Mouse (Mus musculus): ENCODE data around the gene Zfp827. TPM values are rescaled to one million over a fixed set of nuclear protein-coding genes. Genes with fewer than 3 reads are reported as not detected.

Gene Zfp827
- polyA plus RNA-seq, 1 experiment from 2014 or later = 11.4 TPM

DNA sequence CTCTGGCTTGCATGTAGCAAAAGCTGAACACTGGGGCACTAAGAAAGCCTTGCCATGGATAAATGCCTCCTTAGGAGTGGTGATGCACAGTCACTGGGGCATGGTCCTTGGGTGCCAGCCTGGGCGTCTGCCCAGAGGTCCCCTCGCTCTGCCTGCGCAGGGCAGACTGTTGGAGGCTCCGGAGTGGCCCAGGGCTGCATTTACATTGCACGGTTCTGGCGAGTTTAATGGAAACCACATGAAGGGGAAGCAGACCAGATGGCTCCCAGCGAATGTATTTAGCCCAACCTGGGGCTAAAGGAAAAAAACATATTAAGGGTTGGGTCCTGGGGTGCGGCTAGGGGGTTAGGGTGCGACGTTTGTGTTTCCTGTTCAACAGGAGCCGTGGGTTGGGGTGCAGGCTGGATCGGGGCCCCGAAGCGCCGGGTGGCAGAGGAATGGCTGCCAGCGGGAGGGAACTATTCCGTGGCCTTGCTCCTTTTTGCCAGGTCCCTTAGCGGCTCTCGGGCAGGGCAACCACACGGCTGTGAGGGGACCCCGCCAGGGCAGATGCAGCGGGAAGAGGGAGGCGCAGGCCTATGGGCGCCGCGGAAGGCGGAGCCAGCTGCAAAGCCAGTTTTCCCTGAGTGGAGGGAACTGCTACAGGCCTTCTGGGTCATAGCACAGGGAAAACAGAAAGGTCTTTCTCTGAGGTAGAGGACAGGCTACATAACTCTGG, 181.6 kb downstream of the Zfp827 start:
- peaks cover 20% of the 10 kb centered on the region for H3K4me1 ChIP-seq
- WGBS = 3% methylated on average over 27 of the region's 27 CpGs
- peak overlapping the region; percentile 39 for H3K4me3 ChIP-seq
- no peaks in the 10 kb centered on the region for H3K27me3 ChIP-seq (replicated peaks)
- no peak overlapping the region; the same call in 1 of the 2 replicates for H3K27ac ChIP-seq
- H3K9ac ChIP-seq = peak overlapping the region; percentile 57; the same call in 1 of the 2 replicates
- no peaks in the 10 kb centered on the region for H3K9me3 ChIP-seq
- H3K4me2 ChIP-seq (replicated peaks) = peak overlapping the region; percentile 72
- no peaks in the 10 kb centered on the region for H3K36me3 ChIP-seq
- peak; percentile 87 for ATAC-seq (ENCODE audit: low FRiP score, low read depth)

- no peak overlapping the region for H3K27ac ChIP-seq
- no peaks in the 10 kb centered on the region for H3K27me3 ChIP-seq (replicated peaks)
- no peak overlapping the region for H3K4me2 ChIP-seq (replicated peaks)
- 78% methylated on average over 9 of the region's 9 CpGs for WGBS
- no peaks in the 10 kb centered on the region for H3K36me3 ChIP-seq
- H3K4me1 ChIP-seq = peaks cover 20% of the 10 kb centered on the region
- no peak overlapping the region for H3K4me3 ChIP-seq
- H3K9ac ChIP-seq = no peak overlapping the region
- H3K9me3 ChIP-seq = no peaks in the 10 kb centered on the region
- no peak for ATAC-seq (ENCODE audit: low FRiP score, low read depth)
These were observed 183.4 kb downstream of the Zfp827 start for GRCm38 (mm10) chr8:79211630-79212029.

GRCm38 (mm10) chr8:79222106-79222751, 194.0 kb downstream of the Zfp827 start:
- Histone ChIP-seq H3K4me1 (peaks cover 4% of the 10 kb centered on the region; the same call in 1 of the 2 replicates), H3K27me3 (replicated peaks) (no peaks in the 10 kb centered on the region), H3K27ac (no peak overlapping the region), H3K4me2 (replicated peaks) (no peak overlapping the region), H3K36me3 (no peaks in the 10 kb centered on the region), H3K4me3 (no peak overlapping the region), H3K9ac (no peak overlapping the region), H3K9me3 (no peaks in the 10 kb centered on the region)
- WGBS = 71% methylated on average over 5 of the region's 5 CpGs
- ATAC-seq (ENCODE audit: low FRiP score, low read depth) = no peak

DNA sequence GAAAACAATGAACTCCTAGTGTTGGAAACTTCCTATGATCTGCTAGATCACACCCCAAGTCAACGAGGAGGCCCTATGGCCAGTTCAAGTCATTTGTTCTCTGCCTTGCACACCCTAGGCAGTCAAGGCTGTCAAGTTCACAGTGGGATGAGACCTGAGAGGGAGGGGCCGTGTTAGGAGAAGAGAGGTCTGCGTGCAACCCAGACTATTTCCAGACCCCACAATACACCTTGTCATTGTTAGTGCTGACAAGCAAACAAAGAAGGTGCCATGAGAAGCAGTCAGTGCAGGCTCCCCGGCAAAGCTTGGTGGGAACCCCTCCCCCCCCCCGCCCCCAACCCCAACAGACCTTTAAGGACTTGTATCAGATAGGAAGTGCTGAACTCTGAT, 194.5 kb downstream of the Zfp827 start:
- no peaks in the 10 kb centered on the region for H3K27me3 ChIP-seq (replicated peaks)
- no peak overlapping the region for H3K27ac ChIP-seq
- no peak overlapping the region for H3K9ac ChIP-seq
- peaks cover 4% of the 10 kb centered on the region; the same call in 1 of the 2 replicates for H3K4me1 ChIP-seq
- H3K4me3 ChIP-seq = no peak overlapping the region
- H3K4me2 ChIP-seq (replicated peaks) = no peak overlapping the region
- 66% methylated on average over 5 of the region's 5 CpGs for WGBS
- H3K9me3 ChIP-seq = no peaks in the 10 kb centered on the region
- no peaks in the 10 kb centered on the region for H3K36me3 ChIP-seq
- no peak; the same call in 1 of the 2 replicates for ATAC-seq (ENCODE audit: low FRiP score, low read depth)

- ATAC-seq (ENCODE audit: low FRiP score, low read depth) = no peak
- Histone ChIP-seq H3K27ac (no peak overlapping the region), H3K36me3 (no peaks in the 10 kb centered on the region), H3K4me1 (peaks cover 4% of the 10 kb centered on the region; the same call in 1 of the 2 replicates), H3K27me3 (replicated peaks) (no peaks in the 10 kb centered on the region), H3K9ac (no peak overlapping the region), H3K9me3 (no peaks in the 10 kb centered on the region), H3K4me3 (no peak overlapping the region), H3K4me2 (replicated peaks) (no peak overlapping the region)
- WGBS = 41% methylated on average over 9 of the region's 9 CpGs
These were observed 196.1 kb downstream of the Zfp827 start for GRCm38 (mm10) chr8:79224363-79224762.

- H3K4me3 ChIP-seq = no peak overlapping the region
- H3K4me2 ChIP-seq (replicated peaks) = no peak overlapping the region
These were observed 197.3 kb downstream of the Zfp827 start for GRCm38 (mm10) chr8:79225586-79225985.

DNA sequence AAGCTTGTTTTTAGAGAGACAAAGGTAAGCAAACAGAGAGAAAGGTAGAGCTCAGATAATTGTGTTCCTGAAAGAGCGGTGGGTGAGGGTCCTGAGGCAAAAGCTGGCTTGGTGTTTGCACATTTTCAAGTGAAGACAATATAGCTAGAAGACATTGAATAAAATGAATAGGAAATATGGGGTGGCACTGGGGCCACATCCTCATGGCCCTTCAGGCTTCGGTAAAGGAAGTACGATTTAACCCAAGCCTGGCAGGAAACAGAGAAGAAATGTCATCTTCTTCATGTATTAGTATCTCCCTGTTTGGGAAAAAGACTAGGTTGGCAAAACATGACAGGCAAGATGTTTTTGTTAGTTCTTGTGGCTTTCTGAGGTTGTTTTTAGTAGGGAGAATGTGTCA, 197.8 kb downstream of the Zfp827 start:
- H3K9ac ChIP-seq = no peak overlapping the region
- H3K27ac ChIP-seq = no peak overlapping the region
- H3K4me1 ChIP-seq = peaks cover 4% of the 10 kb centered on the region; the same call in 1 of the 2 replicates
- ATAC-seq (ENCODE audit: low FRiP score, low read depth) = no peak
- H3K4me2 ChIP-seq (replicated peaks) = no peak overlapping the region
- 96% methylated on average over 3 of the region's 3 CpGs for WGBS
- H3K9me3 ChIP-seq = no peaks in the 10 kb centered on the region
- no peak overlapping the region for H3K4me3 ChIP-seq
- no peaks in the 10 kb centered on the region for H3K36me3 ChIP-seq
- H3K27me3 ChIP-seq (replicated peaks) = no peaks in the 10 kb centered on the region

More at GRCm38 (mm10) chr8:79225586-79225985, 197.3 kb downstream of the Zfp827 start:
- no peaks in the 10 kb centered on the region for H3K27me3 ChIP-seq (replicated peaks)
- H3K4me1 ChIP-seq = peaks cover 4% of the 10 kb centered on the region; the same call in 1 of the 2 replicates
- no peak overlapping the region for H3K27ac ChIP-seq
- H3K9me3 ChIP-seq = no peaks in the 10 kb centered on the region
- no peak overlapping the region for H3K9ac ChIP-seq
- 92% methylated on average over 7 of the region's 7 CpGs for WGBS
- no peaks in the 10 kb centered on the region for H3K36me3 ChIP-seq
- ATAC-seq (ENCODE audit: low FRiP score, low read depth) = no peak

GRCm38 (mm10) chr8:79227194-79227593, 199.0 kb downstream of the Zfp827 start:
- ATAC-seq (ENCODE audit: low FRiP score, low read depth) = no peak
- Histone ChIP-seq H3K27me3 (replicated peaks) (no peaks in the 10 kb centered on the region), H3K27ac (no peak overlapping the region), H3K4me2 (replicated peaks) (no peak overlapping the region), H3K4me1 (peaks cover 4% of the 10 kb centered on the region; the same call in 1 of the 2 replicates), H3K36me3 (no peaks in the 10 kb centered on the region), H3K4me3 (no peak overlapping the region), H3K9ac (no peak overlapping the region), H3K9me3 (no peaks in the 10 kb centered on the region)
- 84% methylated on average over 4 of the region's 4 CpGs for WGBS

GRCm38 (mm10) chr8:79227916-79228315, 199.7 kb downstream of the Zfp827 start:
- no peak overlapping the region for H3K27ac ChIP-seq
- no peak overlapping the region for H3K9ac ChIP-seq
- peaks cover under 1% of the 10 kb centered on the region; the same call in 1 of the 2 replicates for H3K4me1 ChIP-seq
- 94% methylated on average over 3 of the region's 3 CpGs for WGBS
- H3K4me2 ChIP-seq (replicated peaks) = no peak overlapping the region
- no peaks in the 10 kb centered on the region for H3K27me3 ChIP-seq (replicated peaks)
- no peaks in the 10 kb centered on the region for H3K36me3 ChIP-seq
- no peaks in the 10 kb centered on the region for H3K9me3 ChIP-seq
- ATAC-seq (ENCODE audit: low FRiP score, low read depth) = no peak
- no peak overlapping the region for H3K4me3 ChIP-seq

GRCm38 (mm10) chr8:79229266-79229888, 201.1 kb downstream of the Zfp827 start:
- no peak for ATAC-seq (ENCODE audit: low FRiP score, low read depth)
- H3K27me3 ChIP-seq (replicated peaks) = no peaks in the 10 kb centered on the region
- H3K4me3 ChIP-seq = no peak overlapping the region
- H3K27ac ChIP-seq = no peak overlapping the region
- no peak overlapping the region for H3K4me2 ChIP-seq (replicated peaks)
- H3K36me3 ChIP-seq = no peaks in the 10 kb centered on the region
- 78% methylated on average over 8 of the region's 8 CpGs for WGBS
- H3K4me1 ChIP-seq = no peaks in the 10 kb centered on the region
- H3K9ac ChIP-seq = no peak overlapping the region
- H3K9me3 ChIP-seq = no peaks in the 10 kb centered on the region

- WGBS = 86% methylated on average over 3 of the region's 3 CpGs
- H3K27me3 ChIP-seq (replicated peaks) = no peaks in the 10 kb centered on the region
These were observed 211.1 kb downstream of the Zfp827 start for GRCm38 (mm10) chr8:79239320-79239719.

GRCm38 (mm10) chr8:79239996-79240395, 211.8 kb downstream of the Zfp827 start:
- Histone ChIP-seq H3K9me3 (no peaks in the 10 kb centered on the region), H3K4me3 (no peak overlapping the region), H3K27ac (no peak overlapping the region), H3K9ac (no peak overlapping the region), H3K36me3 (no peaks in the 10 kb centered on the region), H3K4me2 (replicated peaks) (no peak overlapping the region), H3K4me1 (no peaks in the 10 kb centered on the region), H3K27me3 (replicated peaks) (no peaks in the 10 kb centered on the region)
- ATAC-seq (ENCODE audit: low FRiP score, low read depth) = no peak
- whole genome bisulfite sequencing = 86% methylated on average over 7 of the region's 7 CpGs

More at GRCm38 (mm10) chr8:79239320-79239719, 211.1 kb downstream of the Zfp827 start:
- H3K27ac ChIP-seq = no peak overlapping the region
- no peak overlapping the region for H3K4me3 ChIP-seq
- no peaks in the 10 kb centered on the region for H3K9me3 ChIP-seq
- no peak overlapping the region for H3K4me2 ChIP-seq (replicated peaks)
- ATAC-seq (ENCODE audit: low FRiP score, low read depth) = no peak
- H3K9ac ChIP-seq = no peak overlapping the region
- H3K36me3 ChIP-seq = no peaks in the 10 kb centered on the region
- H3K4me1 ChIP-seq = no peaks in the 10 kb centered on the region
